In the genomic region with DNA sequence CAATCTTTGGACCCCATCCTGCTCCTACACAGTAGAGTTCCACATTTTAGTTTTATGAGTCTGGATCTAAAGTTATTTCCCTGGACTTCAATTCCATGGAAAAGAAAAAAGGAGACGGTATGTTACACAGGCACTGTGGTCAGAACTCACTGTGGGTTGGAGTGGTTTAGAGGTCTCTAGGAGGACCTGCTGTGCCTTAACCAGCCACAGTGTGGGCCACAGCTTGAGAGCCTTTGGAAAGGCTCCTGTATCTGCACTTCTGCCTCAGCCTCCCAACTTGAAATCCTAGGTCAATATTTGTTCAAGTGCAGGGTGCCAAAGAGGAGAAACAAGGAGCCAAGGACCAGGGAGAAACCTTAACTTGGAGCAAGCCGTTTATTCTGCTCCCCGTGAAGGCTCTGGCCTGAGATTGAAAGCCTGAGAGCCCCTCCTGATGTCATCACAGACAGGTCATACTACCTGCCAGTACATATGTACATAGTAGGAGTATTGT, we compare ENCODE assay signal across 14 mouse cellular contexts.
"Had no signal": no experiment of that assay in that cellular context is flagged by ENCODE, and none has a peak within 500 bp of the region (broad histone marks: within the 10 kb centered on the region; RNA-seq: fewer than 3 reads in every experiment).

No protein-coding gene starts in this region.

- H3K4me2 ChIP-seq: liver, embryonic 15.5 days; midbrain, embryonic 12.5 days; neural tube, embryonic 13.5 days had no signal

- H3K9me3 ChIP-seq: liver, embryonic 15.5 days; midbrain, embryonic 12.5 days; neural tube, embryonic 13.5 days had no signal

- ATAC-seq: intestine, postnatal 0 days; midbrain, embryonic 16.5 days had no signal

- DNase-seq: kidney, adult 2 months; kidney, postnatal 25 days; layer of hippocampus, adult 9-11 months; thymus, adult 18-20 months; thymus, postnatal 36 days had no signal

- H3K4me1 ChIP-seq: midbrain, embryonic 12.5 days; neural tube, embryonic 13.5 days had no signal

- H3K4me3 ChIP-seq: layer of hippocampus, adult 2 months; liver, embryonic 15.5 days; midbrain, embryonic 12.5 days; myocyte; neural tube, embryonic 13.5 days had no signal

- H3K36me3 ChIP-seq: liver, embryonic 15.5 days; midbrain, embryonic 12.5 days; neural tube, embryonic 13.5 days had no signal

- H3K27me3 ChIP-seq: liver, embryonic 15.5 days; neural tube, embryonic 13.5 days had no signal

- H3K27ac ChIP-seq: kidney, postnatal 0 days; layer of hippocampus, adult 2 months; liver, embryonic 15.5 days; macrophage; midbrain, embryonic 12.5 days; neural tube, embryonic 13.5 days had no signal

- H3K9ac ChIP-seq: liver, embryonic 15.5 days; midbrain, embryonic 12.5 days; neural tube, embryonic 13.5 days had no signal
